Mouse (Mus musculus) spleen, adult 2 months (tissue): ENCODE results near the gene Trip10.

Experiments used
- CTCF ChIP-seq: fragments of 200-500 bp; IDR thresholded peaks from 2 replicates; pipeline ENCODE4 v1.5.1; 2011; ENCODE audit warnings: mild to moderate bottlenecking, inconsistent platforms; ENCODE audit not compliant: insufficient read depth, insufficient read length, insufficient replicate concordance; ENCODE audit errors: extremely low read depth
- POLR2A ChIP-seq: fragments of 200-500 bp; IDR thresholded peaks from 2 replicates; pipeline ENCODE4 v1.6.1; 2011; ENCODE audit warnings: low read depth, low read length, inconsistent platforms

GRCm38 (mm10) chr17:57250461-57251160 is 1.4 kb downstream of the Trip10 start:
- TF ChIP-seq CTCF: no peak
- TF ChIP-seq POLR2A: no peak
